Mouse (Mus musculus) midbrain, embryonic 10.5 days (tissue): ENCODE data around the gene Myo6. TPM values are rescaled to one million over a fixed set of nuclear protein-coding genes. Genes with fewer than 3 reads are reported as not detected.

ENCODE experiments used
- DNase-seq: peaks from one replicate; pipeline ENCODE4 v3.0.0-alpha.2; 2017; ENCODE audit warnings: low spot score
- H3K27ac ChIP-seq: fragments of 300-500 bp; sonication (generic); replicated peaks from 2 replicates; pipeline ENCODE4 v1.5.1; 2016; ENCODE audit warnings: mild to moderate bottlenecking
- H3K27me3 ChIP-seq: fragments of 300-500 bp; sonication (generic); 2 replicates; pipeline ENCODE4 v1.6.1; 2016; ENCODE audit warnings: low read depth, mild to moderate bottlenecking; ENCODE audit not compliant: poor library complexity, severe bottlenecking
- H3K36me3 ChIP-seq: fragments of 300-500 bp; sonication (generic); 2 replicates; pipeline ENCODE4 v1.6.1; 2016; ENCODE audit warnings: mild to moderate bottlenecking, moderate library complexity
- H3K4me1 ChIP-seq: fragments of 300-500 bp; sonication (generic); 2 replicates; pipeline ENCODE4 v1.6.1; 2016
- H3K4me3 ChIP-seq: fragments of 300-500 bp; sonication (generic); 2 replicates; pipeline ENCODE4 v1.5.1; 2016; ENCODE audit warnings: mild to moderate bottlenecking, moderate library complexity
- H3K9me3 ChIP-seq: fragments of 300-500 bp; sonication (generic); replicated peaks from 2 replicates; pipeline ENCODE4 v1.6.1; 2016; ENCODE audit warnings: mild to moderate bottlenecking
- WGBS: fragments of 180-500 bp; shearing (Covaris S2); methylation state at CpG from one replicate; pipeline ENCODE4 v1.1.7; 2016; 5-methylcytosine and 5-hydroxymethylcytosine counted together
- polyA plus RNA-seq: library from polyadenylated mRNA; unstranded; fragments of >200 nt; fragmentation: Nextera tagmentation; extraction: Ambion mirVana; gene quantifications from 2 replicates; pipeline ENCODE4 v1.2.1, GENCODE M21; 2016

Gene Myo6
- polyA plus RNA-seq, 1 experiment from 2014 or later = 8.4 TPM

GRCm38 (mm10) chr9:80167089-80167488 is 2.3 kb downstream of the Myo6 start:
- no peak overlapping the region for H3K27ac ChIP-seq
- no peaks in the 10 kb centered on the region for H3K36me3 ChIP-seq
- WGBS = 73% methylated on average over 4 of the region's 4 CpGs
- H3K27me3 ChIP-seq = peaks cover 22% of the 10 kb centered on the region
- H3K4me1 ChIP-seq = peaks cover 19% of the 10 kb centered on the region
- DNase-seq = no peak
- no peak overlapping the region for H3K4me3 ChIP-seq
- no peaks in the 10 kb centered on the region for H3K9me3 ChIP-seq

GRCm38 (mm10) chr9:80169551-80169950 is 4.7 kb downstream of the Myo6 start:
- H3K4me1 ChIP-seq = peaks cover 25% of the 10 kb centered on the region
- H3K36me3 ChIP-seq = no peaks in the 10 kb centered on the region
- peaks cover 12% of the 10 kb centered on the region for H3K27me3 ChIP-seq
- H3K4me3 ChIP-seq = no peak overlapping the region
- 93% methylated on average over 9 of the region's 9 CpGs for WGBS
- no peak overlapping the region for H3K27ac ChIP-seq
- no peaks in the 10 kb centered on the region for H3K9me3 ChIP-seq
- DNase-seq = no peak

- Histone ChIP-seq H3K4me3 (no peak overlapping the region), H3K27me3 (peaks cover 4% of the 10 kb centered on the region; the same call in 1 of the 2 replicates), H3K9me3 (no peaks in the 10 kb centered on the region), H3K27ac (no peak overlapping the region), H3K4me1 (peaks cover 13% of the 10 kb centered on the region), H3K36me3 (no peaks in the 10 kb centered on the region)
- no peak for DNase-seq
Observed at GRCm38 (mm10) chr9:80171241-80171640, 6.4 kb downstream of the Myo6 start.

GRCm38 (mm10) chr9:80172396-80173222 is 7.8 kb downstream of the Myo6 start:
- Histone ChIP-seq H3K4me3 (no peak overlapping the region), H3K27ac (no peak overlapping the region), H3K36me3 (no peaks in the 10 kb centered on the region), H3K27me3 (no peaks in the 10 kb centered on the region), H3K9me3 (no peaks in the 10 kb centered on the region), H3K4me1 (peaks cover 13% of the 10 kb centered on the region)
- WGBS = 61% methylated on average over 8 of the region's 8 CpGs
- no peak for DNase-seq

GRCm38 (mm10) chr9:80173629-80174028 is 8.8 kb downstream of the Myo6 start:
- Histone ChIP-seq H3K9me3 (no peaks in the 10 kb centered on the region), H3K27me3 (no peaks in the 10 kb centered on the region), H3K36me3 (no peaks in the 10 kb centered on the region), H3K4me3 (no peak overlapping the region), H3K4me1 (peaks cover 13% of the 10 kb centered on the region), H3K27ac (no peak overlapping the region; the same call in 1 of the 2 replicates)
- WGBS = 43% methylated on average over 9 of the region's 9 CpGs
- DNase-seq = peak; percentile 32

- Histone ChIP-seq H3K4me1 (peaks cover 13% of the 10 kb centered on the region), H3K9me3 (no peaks in the 10 kb centered on the region), H3K27ac (no peak overlapping the region), H3K36me3 (no peaks in the 10 kb centered on the region), H3K4me3 (no peak overlapping the region), H3K27me3 (no peaks in the 10 kb centered on the region)
- WGBS = 89% methylated on average over 13 of the region's 13 CpGs
- DNase-seq = no peak
Observed at GRCm38 (mm10) chr9:80176696-80177478, 12.1 kb downstream of the Myo6 start.

- Histone ChIP-seq H3K27me3 (no peaks in the 10 kb centered on the region), H3K4me3 (no peak overlapping the region), H3K9me3 (no peaks in the 10 kb centered on the region), H3K4me1 (peaks cover 2% of the 10 kb centered on the region), H3K27ac (no peak overlapping the region), H3K36me3 (no peaks in the 10 kb centered on the region)
- WGBS = 89% methylated on average over 2 of the region's 2 CpGs
- no peak for DNase-seq
Observed at GRCm38 (mm10) chr9:80178670-80179069, 13.8 kb downstream of the Myo6 start.

GRCm38 (mm10) chr9:80179688-80180087 is 14.9 kb downstream of the Myo6 start:
- Histone ChIP-seq H3K27me3 (no peaks in the 10 kb centered on the region), H3K27ac (no peak overlapping the region), H3K36me3 (no peaks in the 10 kb centered on the region), H3K4me1 (no peaks in the 10 kb centered on the region), H3K4me3 (no peak overlapping the region), H3K9me3 (no peaks in the 10 kb centered on the region)
- WGBS = 73% methylated on average over 4 of the region's 4 CpGs
- no peak for DNase-seq

- no peak for DNase-seq
- H3K4me3 ChIP-seq = no peak overlapping the region
- WGBS = 87% methylated on average over 5 of the region's 5 CpGs
- H3K27ac ChIP-seq = no peak overlapping the region
- H3K9me3 ChIP-seq = no peaks in the 10 kb centered on the region
- H3K27me3 ChIP-seq = no peaks in the 10 kb centered on the region
- no peaks in the 10 kb centered on the region for H3K36me3 ChIP-seq
- H3K4me1 ChIP-seq = peaks cover 4% of the 10 kb centered on the region; the same call in 1 of the 2 replicates
Observed at GRCm38 (mm10) chr9:80180771-80181170, 15.9 kb downstream of the Myo6 start.

- no peak overlapping the region for H3K4me3 ChIP-seq
- H3K9me3 ChIP-seq = no peaks in the 10 kb centered on the region
- peaks cover 12% of the 10 kb centered on the region for H3K4me1 ChIP-seq
- H3K27ac ChIP-seq = no peak overlapping the region
- DNase-seq = no peak
- H3K36me3 ChIP-seq = no peaks in the 10 kb centered on the region
- WGBS = 89% methylated on average over 1 of the region's 1 CpGs
- no peaks in the 10 kb centered on the region for H3K27me3 ChIP-seq
Observed at GRCm38 (mm10) chr9:80181692-80182091, 16.9 kb downstream of the Myo6 start.

- no peaks in the 10 kb centered on the region for H3K27me3 ChIP-seq
- H3K27ac ChIP-seq = no peak overlapping the region
- DNase-seq = no peak
- H3K4me3 ChIP-seq = no peak overlapping the region
- no peaks in the 10 kb centered on the region for H3K9me3 ChIP-seq
- WGBS = 89% methylated on average over 5 of the region's 5 CpGs
- H3K36me3 ChIP-seq = no peaks in the 10 kb centered on the region
- H3K4me1 ChIP-seq = peaks cover 27% of the 10 kb centered on the region
Observed at GRCm38 (mm10) chr9:80184138-80184537, 19.3 kb downstream of the Myo6 start.

- Histone ChIP-seq H3K27me3 (no peaks in the 10 kb centered on the region), H3K36me3 (no peaks in the 10 kb centered on the region), H3K4me1 (peaks cover 27% of the 10 kb centered on the region), H3K27ac (no peak overlapping the region), H3K4me3 (no peak overlapping the region), H3K9me3 (no peaks in the 10 kb centered on the region)
- no peak for DNase-seq
- WGBS = 35% methylated on average over 3 of the region's 3 CpGs
Observed at GRCm38 (mm10) chr9:80185737-80186136, 20.9 kb downstream of the Myo6 start.

- DNase-seq = no peak
- H3K27me3 ChIP-seq = no peaks in the 10 kb centered on the region
- H3K4me1 ChIP-seq = peaks cover 31% of the 10 kb centered on the region
- peak overlapping the region; percentile 42; the same call in 1 of the 2 replicates for H3K27ac ChIP-seq
- 95% methylated on average over 8 of the region's 8 CpGs for WGBS
- H3K4me3 ChIP-seq = no peak overlapping the region
- no peaks in the 10 kb centered on the region for H3K36me3 ChIP-seq
- no peaks in the 10 kb centered on the region for H3K9me3 ChIP-seq
Observed at GRCm38 (mm10) chr9:80186693-80187092, 21.9 kb downstream of the Myo6 start.
